Mouse (Mus musculus): ENCODE results near the gene Nmu. TPM values are rescaled to one million over a fixed set of nuclear protein-coding genes. Genes with fewer than 3 reads are reported as not detected.

Nmu gene
- polyA plus RNA-seq, 2 experiments: 1.7 to 1.9 TPM

- ATAC-seq (ENCODE audit: low FRiP score, low read depth): peak; percentile 63
- peak; percentile 59 for DNase-seq (ENCODE audit: low spot score)
- no peak for TF ChIP-seq POLR2A (IDR thresholded peaks at IDR 0.05; ENCODE audit: borderline replicate concordance, extremely low read depth, insufficient read depth, insufficient read length)
- Histone ChIP-seq H3K4me1 (ENCODE audit: control insufficient read depth, insufficient read depth, low read length) (peaks cover 11% of the 10 kb centered on the region; the same call in 1 of the 2 replicates), H3K4me2 (replicated peaks; ENCODE audit: low read depth, low read length, severe bottlenecking) (peak overlapping the region; percentile 86), H3K36me3 (ENCODE audit: control insufficient read depth, insufficient read depth, low read length) (0 out of 2 replicates have a peak, but pooled peaks cover 4% of the 10 kb centered on the region), H3K4me3 (replicated peaks; ENCODE audit: low read length) (peak overlapping the region; percentile 95), H3K9ac (ENCODE audit: low read depth, low read length, severe bottlenecking) (peak overlapping the region; percentile 93), H3K27ac (replicated peaks; ENCODE audit: low read depth, low read length) (peak overlapping the region; percentile 96), H3K27me3 (ENCODE audit: control insufficient read depth, insufficient read depth, low read length) (no peaks in the 10 kb centered on the region), H3K9me3 (ENCODE audit: control insufficient read depth, low read length) (no peaks in the 10 kb centered on the region)
- WGBS: under 1% methylated on average over 40 of the region's 100 CpGs
These were observed 59.7 kb downstream of the Nmu start for GRCm38 (mm10) chr5:76303745-76304451.

DNA sequence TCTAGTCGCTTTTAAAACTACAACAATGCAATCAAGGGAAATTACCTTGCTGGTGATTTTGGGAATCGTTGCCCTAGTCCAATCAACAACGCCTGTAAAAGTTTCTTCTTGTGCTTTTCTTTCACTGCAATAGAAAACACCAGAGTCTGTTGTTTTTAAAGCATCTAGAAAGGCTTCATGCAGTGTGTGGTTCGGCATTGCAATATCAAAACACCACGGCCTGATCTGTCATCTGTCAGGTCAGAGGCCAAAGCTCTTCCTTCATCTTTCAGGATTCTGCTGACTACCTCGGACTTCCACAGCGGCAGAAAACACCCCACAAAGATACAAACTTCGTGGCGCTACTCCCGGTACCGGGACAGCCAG lies 60.2 kb downstream of the Nmu start:
- peak overlapping the region; percentile 95 for H3K4me3 ChIP-seq (replicated peaks; ENCODE audit: low read length)
- H3K9me3 ChIP-seq (ENCODE audit: control insufficient read depth, low read length): no peaks in the 10 kb centered on the region
- H3K36me3 ChIP-seq (ENCODE audit: control insufficient read depth, insufficient read depth, low read length): 0 out of 2 replicates have a peak, but pooled peaks cover 4% of the 10 kb centered on the region
- no peak for TF ChIP-seq POLR2A (IDR thresholded peaks at IDR 0.05; ENCODE audit: borderline replicate concordance, extremely low read depth, insufficient read depth, insufficient read length)
- no peaks in the 10 kb centered on the region for H3K27me3 ChIP-seq (ENCODE audit: control insufficient read depth, insufficient read depth, low read length)
- WGBS: 3% methylated on average over 11 of the region's 11 CpGs
- H3K4me2 ChIP-seq (replicated peaks; ENCODE audit: low read depth, low read length, severe bottlenecking): peak overlapping the region; percentile 86
- no peak for DNase-seq (ENCODE audit: low spot score)
- ATAC-seq (ENCODE audit: low FRiP score, low read depth): no peak
- peaks cover 11% of the 10 kb centered on the region; the same call in 1 of the 2 replicates for H3K4me1 ChIP-seq (ENCODE audit: control insufficient read depth, insufficient read depth, low read length)
- peak overlapping the region; percentile 93 for H3K9ac ChIP-seq (ENCODE audit: low read depth, low read length, severe bottlenecking)
- peak overlapping the region; percentile 96 for H3K27ac ChIP-seq (replicated peaks; ENCODE audit: low read depth, low read length)

DNA sequence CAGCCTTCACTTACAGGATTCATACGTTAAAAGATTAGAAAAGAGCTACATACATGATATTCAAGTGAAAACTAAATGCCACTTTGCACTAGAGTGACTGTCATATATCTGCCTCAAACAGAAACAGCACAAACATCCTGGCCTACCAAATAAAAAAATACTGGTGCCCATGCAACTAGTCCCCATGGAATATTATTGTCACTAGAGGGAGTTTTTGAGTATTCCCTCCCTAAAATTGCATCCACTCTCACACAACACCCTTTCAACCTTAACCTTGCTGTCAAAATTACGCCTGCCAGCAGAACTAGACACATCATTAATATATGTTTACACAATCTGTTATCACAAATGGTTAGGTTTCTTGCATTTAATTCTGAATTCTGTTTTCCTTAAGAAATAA lies 61.6 kb downstream of the Nmu start:
- Histone ChIP-seq H3K9me3 (ENCODE audit: control insufficient read depth, low read length) (no peaks in the 10 kb centered on the region), H3K4me2 (replicated peaks; ENCODE audit: low read depth, low read length, severe bottlenecking) (no peak overlapping the region), H3K4me3 (replicated peaks; ENCODE audit: low read length) (no peak overlapping the region), H3K27ac (replicated peaks; ENCODE audit: low read depth, low read length) (no peak overlapping the region), H3K27me3 (ENCODE audit: control insufficient read depth, insufficient read depth, low read length) (no peaks in the 10 kb centered on the region), H3K4me1 (ENCODE audit: control insufficient read depth, insufficient read depth, low read length) (peaks cover 11% of the 10 kb centered on the region; the same call in 1 of the 2 replicates), H3K9ac (ENCODE audit: low read depth, low read length, severe bottlenecking) (no peak overlapping the region), H3K36me3 (ENCODE audit: control insufficient read depth, insufficient read depth, low read length) (peaks cover 8% of the 10 kb centered on the region; the same call in 1 of the 2 replicates)
- ATAC-seq (ENCODE audit: low FRiP score, low read depth) (no peak), DNase-seq (ENCODE audit: low spot score) (no peak)
- 90% methylated on average over 2 of the region's 2 CpGs for WGBS
- TF ChIP-seq POLR2A (IDR thresholded peaks at IDR 0.05; ENCODE audit: borderline replicate concordance, extremely low read depth, insufficient read depth, insufficient read length): no peak

- DNase-seq (ENCODE audit: low spot score): no peak
- Histone ChIP-seq H3K36me3 (ENCODE audit: control insufficient read depth, insufficient read depth, low read length) (no peaks in the 10 kb centered on the region), H3K9ac (ENCODE audit: low read depth, low read length, severe bottlenecking) (no peak overlapping the region), H3K27ac (replicated peaks; ENCODE audit: low read depth, low read length) (no peak overlapping the region), H3K9me3 (ENCODE audit: control insufficient read depth, low read length) (no peaks in the 10 kb centered on the region), H3K4me3 (replicated peaks; ENCODE audit: low read length) (no peak overlapping the region), H3K4me2 (replicated peaks; ENCODE audit: low read depth, low read length, severe bottlenecking) (no peak overlapping the region), H3K27me3 (ENCODE audit: control insufficient read depth, insufficient read depth, low read length) (no peaks in the 10 kb centered on the region), H3K4me1 (ENCODE audit: control insufficient read depth, insufficient read depth, low read length) (no peaks in the 10 kb centered on the region)
- TF ChIP-seq POLR2A (IDR thresholded peaks at IDR 0.05; ENCODE audit: borderline replicate concordance, extremely low read depth, insufficient read depth, insufficient read length): no peak
- 92% methylated on average over 8 of the region's 8 CpGs for WGBS
- ATAC-seq (ENCODE audit: low FRiP score, low read depth): no peak
These were observed 74.3 kb downstream of the Nmu start for GRCm38 (mm10) chr5:76289234-76289691.

DNA sequence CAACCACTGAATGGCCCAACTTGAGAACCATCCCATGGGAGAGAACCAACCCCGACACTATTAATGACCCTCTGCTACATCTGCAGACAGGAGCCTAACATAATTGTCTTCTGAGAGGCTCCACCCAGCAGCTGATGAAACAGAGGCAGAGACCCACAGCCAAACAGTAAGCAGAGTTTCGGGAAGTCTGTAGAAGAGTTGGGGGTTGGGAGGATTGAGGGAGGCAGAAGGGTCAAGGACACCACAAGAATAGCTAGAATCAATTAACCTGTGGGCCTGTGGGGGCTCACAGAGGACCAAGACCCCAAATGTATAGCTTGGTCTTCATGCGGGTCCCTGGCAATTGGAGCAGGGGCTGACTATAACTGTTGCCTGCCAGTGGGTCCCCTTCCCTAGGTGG lies 75.3 kb downstream of the Nmu start:
- no peak for TF ChIP-seq POLR2A (IDR thresholded peaks at IDR 0.05; ENCODE audit: borderline replicate concordance, extremely low read depth, insufficient read depth, insufficient read length)
- WGBS: 87% methylated on average over 3 of the region's 3 CpGs
- Histone ChIP-seq H3K4me3 (replicated peaks; ENCODE audit: low read length) (no peak overlapping the region), H3K36me3 (ENCODE audit: control insufficient read depth, insufficient read depth, low read length) (no peaks in the 10 kb centered on the region), H3K27ac (replicated peaks; ENCODE audit: low read depth, low read length) (no peak overlapping the region), H3K27me3 (ENCODE audit: control insufficient read depth, insufficient read depth, low read length) (no peaks in the 10 kb centered on the region), H3K4me1 (ENCODE audit: control insufficient read depth, insufficient read depth, low read length) (no peaks in the 10 kb centered on the region), H3K9me3 (ENCODE audit: control insufficient read depth, low read length) (no peaks in the 10 kb centered on the region), H3K9ac (ENCODE audit: low read depth, low read length, severe bottlenecking) (no peak overlapping the region), H3K4me2 (replicated peaks; ENCODE audit: low read depth, low read length, severe bottlenecking) (no peak overlapping the region)
- ATAC-seq (ENCODE audit: low FRiP score, low read depth): no peak
- DNase-seq (ENCODE audit: low spot score): no peak

Data from limb, embryonic 14.5 days (tissue).